Mouse (Mus musculus) embryonic facial prominence, embryonic 12.5 days (tissue): Measurements from ENCODE around the gene Adamts17. TPM values are rescaled to one million over a fixed set of nuclear protein-coding genes. Genes with fewer than 3 reads are reported as not detected.

Experiments used
- ATAC-seq: fragments of 200-750 bp; cut with Nextera tagmentation; 2 replicates; pipeline ENCODE4 v1.8.0; 2017; ENCODE audit not compliant: insufficient number of reproducible peaks, insufficient read depth, low FRiP score, low TSS enrichment
- H3K27ac ChIP-seq: fragments of 300-500 bp; sonication (generic); 2 replicates; pipeline ENCODE4 v1.5.1; 2016; ENCODE audit warnings: mild to moderate bottlenecking
- H3K27me3 ChIP-seq: fragments of 300-500 bp; sonication (generic); 2 replicates; pipeline ENCODE4 v1.6.1; 2016; ENCODE audit warnings: mild to moderate bottlenecking, moderate library complexity
- H3K36me3 ChIP-seq: fragments of 300-500 bp; sonication (generic); 2 replicates; pipeline ENCODE4 v1.6.1; 2016; ENCODE audit warnings: mild to moderate bottlenecking
- H3K4me1 ChIP-seq: fragments of 300-500 bp; sonication (generic); 2 replicates; pipeline ENCODE4 v1.6.1; 2016
- H3K4me2 ChIP-seq: fragments of 300-500 bp; sonication (generic); replicated peaks from 2 replicates; pipeline ENCODE4 v1.6.1; 2016; ENCODE audit warnings: mild to moderate bottlenecking, moderate library complexity
- H3K4me3 ChIP-seq: fragments of 300-500 bp; sonication (generic); 2 replicates; pipeline ENCODE4 v1.5.1; 2016; ENCODE audit warnings: mild to moderate bottlenecking
- H3K9ac ChIP-seq: fragments of 300-500 bp; sonication (generic); 2 replicates; pipeline ENCODE4 v1.6.1; 2016; ENCODE audit warnings: mild to moderate bottlenecking, moderate library complexity
- H3K9me3 ChIP-seq: fragments of 300-500 bp; sonication (generic); 2 replicates; pipeline ENCODE4 v1.6.1; 2016; ENCODE audit warnings: mild to moderate bottlenecking, moderate library complexity
- WGBS: fragments of 180-500 bp; shearing (Covaris S2); methylation state at CpG from one replicate; pipeline ENCODE4 v1.1.7; 2016; 5-methylcytosine and 5-hydroxymethylcytosine counted together
- polyA plus RNA-seq: library from polyadenylated mRNA; unstranded; fragments of >200 nt; fragmentation: Nextera tagmentation; extraction: Ambion mirVana; gene quantifications from 2 replicates; pipeline ENCODE4 v1.2.1, GENCODE M21; 2016

The Adamts17 gene
- polyA plus RNA-seq, 1 experiment from 2014 or later: 13.8 TPM

- H3K4me1 ChIP-seq: peaks cover 25% of the 10 kb centered on the region
- no peaks in the 10 kb centered on the region for H3K27me3 ChIP-seq
- no peak for ATAC-seq
- peaks cover 6% of the 10 kb centered on the region; the same call in 1 of the 2 replicates for H3K36me3 ChIP-seq
- no peak overlapping the region for H3K4me2 ChIP-seq
- H3K9me3 ChIP-seq: no peaks in the 10 kb centered on the region; the same call in 1 of the 2 replicates
- WGBS: 75% methylated on average over 6 of the region's 6 CpGs
- H3K4me3 ChIP-seq: no peak overlapping the region
- no peak overlapping the region for H3K27ac ChIP-seq
- H3K9ac ChIP-seq: no peak overlapping the region
Observed at GRCm38 (mm10) chr7:66846582-66846981, 7.0 kb downstream of the Adamts17 start.

GRCm38 (mm10) chr7:66847299-66847698, 7.8 kb downstream of the Adamts17 start:
- Histone ChIP-seq H3K4me2 (no peak overlapping the region), H3K27ac (no peak overlapping the region), H3K4me3 (no peak overlapping the region), H3K36me3 (peaks cover 6% of the 10 kb centered on the region; the same call in 1 of the 2 replicates), H3K9me3 (no peaks in the 10 kb centered on the region; the same call in 1 of the 2 replicates), H3K9ac (no peak overlapping the region), H3K4me1 (peaks cover 19% of the 10 kb centered on the region), H3K27me3 (no peaks in the 10 kb centered on the region)
- no peak for ATAC-seq
- 87% methylated on average over 9 of the region's 9 CpGs for WGBS

- ATAC-seq: no peak
- Histone ChIP-seq H3K4me2 (no peak overlapping the region), H3K4me1 (peaks cover 9% of the 10 kb centered on the region; the same call in 1 of the 2 replicates), H3K36me3 (peaks cover 11% of the 10 kb centered on the region; the same call in 1 of the 2 replicates), H3K27ac (no peak overlapping the region), H3K9me3 (no peaks in the 10 kb centered on the region; the same call in 1 of the 2 replicates), H3K27me3 (no peaks in the 10 kb centered on the region), H3K9ac (no peak overlapping the region), H3K4me3 (no peak overlapping the region)
- WGBS: 94% methylated on average over 6 of the region's 6 CpGs
Observed at GRCm38 (mm10) chr7:66849316-66849715, 9.8 kb downstream of the Adamts17 start.

- WGBS: 62% methylated on average over 3 of the region's 3 CpGs
- no peak for ATAC-seq
- peaks cover 11% of the 10 kb centered on the region; the same call in 1 of the 2 replicates for H3K36me3 ChIP-seq
Observed at GRCm38 (mm10) chr7:66852164-66852563, 12.6 kb downstream of the Adamts17 start.

GRCm38 (mm10) chr7:66857610-66858009, 18.1 kb downstream of the Adamts17 start:
- peak overlapping the region; percentile 46 for H3K27ac ChIP-seq
- H3K27me3 ChIP-seq: no peaks in the 10 kb centered on the region
- 61% methylated on average over 1 of the region's 1 CpGs for WGBS
- no peak for ATAC-seq
- no peak overlapping the region for H3K4me2 ChIP-seq
- no peaks in the 10 kb centered on the region for H3K9me3 ChIP-seq
- H3K4me1 ChIP-seq: peaks cover 9% of the 10 kb centered on the region
- no peak overlapping the region for H3K4me3 ChIP-seq
- H3K9ac ChIP-seq: no peak overlapping the region
- H3K36me3 ChIP-seq: 0 out of 2 replicates have a peak, but pooled peaks cover 5% of the 10 kb centered on the region

More at GRCm38 (mm10) chr7:66852164-66852563, 12.6 kb downstream of the Adamts17 start:
- Histone ChIP-seq H3K9me3 (no peaks in the 10 kb centered on the region; the same call in 1 of the 2 replicates), H3K27ac (no peak overlapping the region), H3K4me1 (no peaks in the 10 kb centered on the region), H3K4me3 (no peak overlapping the region), H3K9ac (no peak overlapping the region), H3K27me3 (no peaks in the 10 kb centered on the region), H3K4me2 (no peak overlapping the region)

- Histone ChIP-seq H3K4me2 (0 out of 2 replicates have a peak overlapping the region, but pooled peaks have one; percentile 2), H3K27ac (peak overlapping the region; percentile 69)
- peak; percentile 49 for ATAC-seq
Observed at GRCm38 (mm10) chr7:66858247-66859075, 18.9 kb downstream of the Adamts17 start.

GRCm38 (mm10) chr7:66859220-66859619, 19.7 kb downstream of the Adamts17 start:
- 78% methylated on average over 5 of the region's 5 CpGs for WGBS
- no peak for ATAC-seq
- H3K4me3 ChIP-seq: no peak overlapping the region
- 0 out of 2 replicates have a peak, but pooled peaks cover under 1% of the 10 kb centered on the region for H3K36me3 ChIP-seq
- H3K27me3 ChIP-seq: no peaks in the 10 kb centered on the region
- H3K27ac ChIP-seq: peak overlapping the region; percentile 36; the same call in 1 of the 2 replicates
- H3K9ac ChIP-seq: no peak overlapping the region
- H3K9me3 ChIP-seq: no peaks in the 10 kb centered on the region
- H3K4me1 ChIP-seq: peaks cover 9% of the 10 kb centered on the region
- H3K4me2 ChIP-seq: no peak overlapping the region

More at GRCm38 (mm10) chr7:66858247-66859075, 18.9 kb downstream of the Adamts17 start:
- Histone ChIP-seq H3K27me3 (no peaks in the 10 kb centered on the region), H3K4me3 (no peak overlapping the region), H3K9ac (no peak overlapping the region), H3K36me3 (0 out of 2 replicates have a peak, but pooled peaks cover 5% of the 10 kb centered on the region), H3K9me3 (no peaks in the 10 kb centered on the region), H3K4me1 (peaks cover 9% of the 10 kb centered on the region)
- 31% methylated on average over 12 of the region's 12 CpGs for WGBS

GRCm38 (mm10) chr7:66866944-66867718, 27.6 kb downstream of the Adamts17 start:
- H3K4me2 ChIP-seq: no peak overlapping the region
- no peaks in the 10 kb centered on the region for H3K9me3 ChIP-seq
- no peak for ATAC-seq
- peaks cover 28% of the 10 kb centered on the region for H3K4me1 ChIP-seq
- WGBS: 72% methylated on average over 19 of the region's 19 CpGs
- no peak overlapping the region for H3K4me3 ChIP-seq
- H3K27me3 ChIP-seq: no peaks in the 10 kb centered on the region
- no peaks in the 10 kb centered on the region for H3K36me3 ChIP-seq
- peak overlapping the region; percentile 79 for H3K27ac ChIP-seq
- H3K9ac ChIP-seq: 0 out of 2 replicates have a peak overlapping the region, but pooled peaks have one; percentile 8

GRCm38 (mm10) chr7:66867719-66868501, 28.4 kb downstream of the Adamts17 start:
- Histone ChIP-seq H3K4me1 (peaks cover 32% of the 10 kb centered on the region), H3K27me3 (no peaks in the 10 kb centered on the region), H3K9ac (no peak overlapping the region), H3K27ac (peak overlapping the region; percentile 79), H3K9me3 (no peaks in the 10 kb centered on the region), H3K4me3 (no peak overlapping the region), H3K36me3 (no peaks in the 10 kb centered on the region), H3K4me2 (no peak overlapping the region)
- ATAC-seq: 0 out of 2 replicates have a peak, but pooled peaks have one; percentile 17
- 48% methylated on average over 13 of the region's 13 CpGs for WGBS

- no peaks in the 10 kb centered on the region for H3K9me3 ChIP-seq
- H3K36me3 ChIP-seq: no peaks in the 10 kb centered on the region
- H3K27me3 ChIP-seq: no peaks in the 10 kb centered on the region
- H3K9ac ChIP-seq: no peak overlapping the region
- no peak overlapping the region for H3K4me2 ChIP-seq
- H3K4me1 ChIP-seq: peaks cover 32% of the 10 kb centered on the region
- no peak for ATAC-seq
- H3K27ac ChIP-seq: 0 out of 2 replicates have a peak overlapping the region, but pooled peaks have one; percentile 26
- H3K4me3 ChIP-seq: no peak overlapping the region
- WGBS: 56% methylated on average over 7 of the region's 7 CpGs
Observed at GRCm38 (mm10) chr7:66871520-66871919, 32.0 kb downstream of the Adamts17 start.
